In the genomic region with DNA sequence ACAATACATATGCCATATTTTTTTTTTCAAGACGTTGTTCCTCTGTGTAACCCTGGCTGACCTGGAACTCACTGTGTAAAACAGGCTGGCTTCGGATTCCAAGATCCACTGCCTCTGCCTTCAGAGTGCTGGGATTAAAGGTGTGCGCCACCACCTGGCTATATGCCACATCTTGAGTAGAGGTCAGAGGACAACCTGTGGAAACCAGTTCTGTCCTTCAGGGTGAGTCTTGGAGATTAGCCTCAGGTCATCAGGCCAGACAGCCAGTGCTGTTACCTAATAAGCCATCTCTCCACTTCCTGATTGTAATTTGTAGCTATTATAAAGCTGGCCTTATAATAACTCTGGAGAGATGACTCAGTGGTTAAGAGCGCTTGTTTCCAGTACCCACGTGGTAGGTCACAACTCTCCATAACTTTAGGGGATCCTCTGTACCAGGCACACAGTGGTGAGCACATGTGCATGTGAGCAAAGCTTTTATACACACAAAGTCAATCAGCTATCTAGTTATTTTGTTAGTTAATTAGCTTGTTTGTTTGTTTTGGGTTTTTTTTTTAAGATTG, we compare ENCODE assay signal across 18 mouse cellular contexts. TPM values are rescaled to one million over a fixed set of nuclear protein-coding genes. Genes with fewer than 3 reads are reported as not detected.
A peak's percentile ranks its signal among the peaks of the same experiment; 100 is the strongest.
DNase-seq lines count a peak whose midpoint lies in the region; ATAC-seq and TF ChIP-seq lines count a peak whose summit lies in the region.
"Had no signal": no experiment of that assay in that cellular context is flagged by ENCODE, and none has a peak within 500 bp of the region (broad histone marks: within the 10 kb centered on the region; RNA-seq: fewer than 3 reads in every experiment).

No protein-coding gene starts in this region.

- no peak overlapping the region for H3K27ac ChIP-seq in kidney, embryonic 16.5 days (ENCODE audit: low read length)
- no peak overlapping the region for H3K27ac ChIP-seq in intestine, embryonic 15.5 days
- no peak overlapping the region for H3K27ac ChIP-seq in layer of hippocampus, adult 2 months
- H3K27ac ChIP-seq: heart, embryonic 10.5 days; liver, embryonic 12.5 days had no signal

- WGBS in kidney, embryonic 16.5 days: 79% methylated on average over 5 of the region's 5 CpGs
- WGBS in intestine, embryonic 15.5 days: 76% methylated on average over 5 of the region's 5 CpGs

- H3K27me3 ChIP-seq in kidney, embryonic 16.5 days (ENCODE audit: insufficient read depth, low read length): no peaks in the 10 kb centered on the region
- no peaks in the 10 kb centered on the region for H3K27me3 ChIP-seq in intestine, embryonic 15.5 days (replicated peaks)
- H3K27me3 ChIP-seq: liver, embryonic 12.5 days had no signal

- H3K9ac ChIP-seq in kidney, embryonic 16.5 days (replicated peaks; ENCODE audit: low read length): no peak overlapping the region
- no peak overlapping the region for H3K9ac ChIP-seq in intestine, embryonic 15.5 days
- H3K9ac ChIP-seq: forebrain, postnatal 0 days; liver, embryonic 12.5 days had no signal

- H3K36me3 ChIP-seq in kidney, embryonic 16.5 days (ENCODE audit: insufficient read depth, low read length): no peaks in the 10 kb centered on the region
- no peaks in the 10 kb centered on the region for H3K36me3 ChIP-seq in intestine, embryonic 15.5 days

- no peak overlapping the region for H3K4me3 ChIP-seq in kidney, embryonic 16.5 days (ENCODE audit: low read length)
- no peak overlapping the region for H3K4me3 ChIP-seq in intestine, embryonic 15.5 days (replicated peaks)
- no peak overlapping the region for H3K4me3 ChIP-seq in layer of hippocampus, adult 2 months
- H3K4me3 ChIP-seq: heart, embryonic 10.5 days; liver, embryonic 12.5 days had no signal

- DNase-seq in kidney, adult 11 months: peak; percentile 74
- peak; percentile 73 for DNase-seq in 416B (ENCODE audit: low read depth)
- DNase-seq in kidney, postnatal 36 days: peak; percentile 78 to 83
- no peak for DNase-seq in adrenal gland, adult (ENCODE audit: inconsistent age in 2 of 2, low spot score in 1 of 2)
- no peak for DNase-seq in layer of hippocampus, adult 2 months (ENCODE audit: low spot score in 2 of 2)
- no peak for DNase-seq in cerebellum, adult 18-20 months
- DNase-seq: adrenal gland, postnatal 25 days; cerebellum, postnatal 10 days; forebrain, postnatal 0 days; gastrocnemius, postnatal 10 days; heart, postnatal 14 days; midbrain, embryonic 14.5 days; spleen, adult 18-20 months; thymus, postnatal 14 days had no signal

- TF ChIP-seq CTCF in layer of hippocampus, adult 2 months (conservative IDR thresholded peaks at IDR 0.05): no peak

- no peak overlapping the region for H3K4me2 ChIP-seq in kidney, embryonic 16.5 days (replicated peaks; ENCODE audit: low read depth, low read length)
- H3K4me2 ChIP-seq in intestine, embryonic 15.5 days (replicated peaks): no peak overlapping the region
- H3K4me2 ChIP-seq: liver, embryonic 12.5 days had no signal

- no peak for ATAC-seq in kidney, embryonic 16.5 days (ENCODE audit: low FRiP score, low TSS enrichment)
- peak; percentile 43 for ATAC-seq in intestine, embryonic 15.5 days
- ATAC-seq: forebrain, postnatal 0 days; liver, embryonic 12.5 days had no signal

- peaks cover 22% of the 10 kb centered on the region for H3K4me1 ChIP-seq in kidney, embryonic 16.5 days (ENCODE audit: insufficient read depth, low read length)
- no peaks in the 10 kb centered on the region; the same call in 1 of the 2 replicates for H3K4me1 ChIP-seq in intestine, embryonic 15.5 days (replicated peaks)

- no peaks in the 10 kb centered on the region for H3K9me3 ChIP-seq in kidney, embryonic 16.5 days (ENCODE audit: low read length)
- no peaks in the 10 kb centered on the region for H3K9me3 ChIP-seq in intestine, embryonic 15.5 days
- H3K9me3 ChIP-seq: heart, embryonic 10.5 days had no signal

RNA-seq across cellular contexts. Expression of gene Strn3, which starts 15.1 kb away (rescaled TPM):
- polyA plus RNA-seq in kidney, embryonic 16.5 days (2015; fragmentation: Nextera tagmentation; extraction: Ambion mirVana): 38.5 and 41.8 TPM in 2 replicates
- 32.8 TPM in 2 replicates for polyA plus RNA-seq in intestine, embryonic 15.5 days (2015; fragmentation: Nextera tagmentation; extraction: Ambion mirVana)
- total RNA-seq in layer of hippocampus, adult 2 months (2021): 10 to 100 TPM; 90.6 to 92.0 TPM

RNA-seq across cellular contexts. Expression of gene Ap4s1, which starts 15.9 kb away (rescaled TPM):
- 28.3 and 30.0 TPM in 2 replicates for polyA plus RNA-seq in kidney, embryonic 16.5 days (2015; fragmentation: Nextera tagmentation; extraction: Ambion mirVana)
- 26.9 and 28.0 TPM in 2 replicates for polyA plus RNA-seq in intestine, embryonic 15.5 days (2015; fragmentation: Nextera tagmentation; extraction: Ambion mirVana)
- total RNA-seq in layer of hippocampus, adult 2 months (2021): 10 to 100 TPM; 43.7 to 44.7 TPM

Comparison
In these comparisons a context has a peak if more than half of its experiments do, and no peak if none do; other contexts are left out.
1. DNase-seq: peak in kidney, adult 11 months (single experiment), 416B (single experiment) and kidney, postnatal 36 days (2 of 2); none in adrenal gland, adult (0 of 2), layer of hippocampus, adult 2 months (0 of 2) and cerebellum, adult 18-20 months (0 of 2).